ENCODE assay signal across 24 mouse cellular contexts in the genomic region with DNA sequence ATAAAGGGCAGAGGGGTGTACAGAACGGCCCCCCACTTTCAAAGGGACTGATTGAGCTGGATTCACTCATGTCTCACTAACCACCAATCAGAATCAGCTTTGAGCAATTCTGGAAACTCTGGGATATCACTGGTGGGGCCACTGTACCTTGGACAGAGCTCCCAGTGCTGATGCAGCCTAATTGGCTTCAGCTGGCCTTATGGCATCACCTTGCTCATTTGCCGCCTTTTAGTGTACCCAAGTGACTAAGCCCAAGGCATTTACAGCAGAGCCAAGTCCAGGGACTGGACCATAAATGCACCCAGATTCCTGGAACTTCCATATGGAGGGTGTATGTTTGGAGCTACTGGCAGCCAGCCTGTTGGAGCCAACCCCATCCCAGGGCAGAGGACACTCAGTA. TPM values are rescaled to one million over a fixed set of nuclear protein-coding genes. Genes with fewer than 3 reads are reported as not detected.
A peak's percentile ranks its signal among the peaks of the same experiment; 100 is the strongest.
DNase-seq lines count a peak whose midpoint lies in the region; ATAC-seq and TF ChIP-seq lines count a peak whose summit lies in the region.
"Had no signal": no experiment of that assay in that cellular context is flagged by ENCODE, and none has a peak within 500 bp of the region (broad histone marks: within the 10 kb centered on the region; RNA-seq: fewer than 3 reads in every experiment).

No protein-coding gene starts in this region.

- no peak for TF ChIP-seq CTCF in intestine, postnatal 0 days (IDR thresholded peaks at IDR 0.05; ENCODE audit: low read depth)

- no peaks in the 10 kb centered on the region for H3K27me3 ChIP-seq in intestine, postnatal 0 days (replicated peaks; ENCODE audit: control insufficient read depth, insufficient read depth, low read length)
- no peaks in the 10 kb centered on the region for H3K27me3 ChIP-seq in midbrain, embryonic 10.5 days (ENCODE audit: low read depth, poor library complexity, severe bottlenecking)

- no peaks in the 10 kb centered on the region for H3K4me1 ChIP-seq in intestine, postnatal 0 days (replicated peaks; ENCODE audit: control insufficient read depth, insufficient read depth, low read length)
- H3K4me1 ChIP-seq in midbrain, embryonic 10.5 days, result no peaks in the 10 kb centered on the region
- H3K4me1 ChIP-seq: forebrain, embryonic 13.5 days; heart, embryonic 12.5 days; hindbrain, embryonic 10.5 days; kidney, embryonic 15.5 days had no signal

- no peak overlapping the region for H3K4me3 ChIP-seq in intestine, postnatal 0 days (ENCODE audit: low read depth, low read length)
- H3K4me3 ChIP-seq in midbrain, embryonic 10.5 days, result no peak overlapping the region
- H3K4me3 ChIP-seq: forebrain, embryonic 13.5 days; heart, embryonic 12.5 days; hindbrain, embryonic 10.5 days; kidney, embryonic 15.5 days had no signal

- peak; percentile 93 for ATAC-seq in intestine, postnatal 0 days
- ATAC-seq: activated CD4-positive, CD25-positive, alpha-beta regulatory T cell, adult 4 months; forebrain, embryonic 13.5 days; forebrain, postnatal 0 days; inflammation-experienced regulatory T-cells, adult 6 months had no signal

- 26% methylated on average over 2 of the region's 2 CpGs for WGBS in intestine, postnatal 0 days
- WGBS in midbrain, embryonic 10.5 days, result 45% methylated on average over 2 of the region's 2 CpGs

- peak overlapping the region; percentile 41; the same call in 1 of the 2 replicates for H3K27ac ChIP-seq in intestine, postnatal 0 days (ENCODE audit: low read depth, low read length)
- H3K27ac ChIP-seq in midbrain, embryonic 10.5 days (replicated peaks), result no peak overlapping the region
- H3K27ac ChIP-seq: forebrain, embryonic 13.5 days; hindbrain, embryonic 10.5 days; hindbrain, embryonic 14.5 days; kidney, embryonic 15.5 days had no signal

- DNase-seq in 3T3-L1 (ENCODE audit: low read depth, low spot score), result peak; percentile 6
- peak; percentile 16 for DNase-seq in NIH3T3 (ENCODE audit: low read depth)
- peak; percentile 25 for DNase-seq in forelimb bud, embryonic 11.5 days (ENCODE audit: low read depth, low spot score)
- no peak for DNase-seq in c-Kit-positive CD71-positive TER-119-positive erythroid progenitor cells, embryonic 14.5 days (ENCODE audit: low spot score)
- DNase-seq in midbrain, embryonic 10.5 days (ENCODE audit: low spot score), result no peak
- DNase-seq in frontal cortex, postnatal 25 days (ENCODE audit: low spot score in 2 of 2), result no peak
- DNase-seq: adrenal gland, adult 8-10 months; adrenal gland, postnatal 36 days; cerebellum, adult 18-20 months; cerebellum, postnatal 10 days; forebrain, postnatal 0 days; gastrocnemius, postnatal 14 days; kidney, adult 2 months had no signal

- H3K9me3 ChIP-seq in intestine, postnatal 0 days (ENCODE audit: control insufficient read depth), result no peaks in the 10 kb centered on the region
- no peaks in the 10 kb centered on the region for H3K9me3 ChIP-seq in midbrain, embryonic 10.5 days (replicated peaks)
- H3K9me3 ChIP-seq: forebrain, embryonic 13.5 days; G1E; heart, embryonic 12.5 days; hindbrain, embryonic 10.5 days; kidney, embryonic 15.5 days had no signal

- no peak overlapping the region for H3K4me2 ChIP-seq in intestine, postnatal 0 days (replicated peaks; ENCODE audit: low read depth)
- H3K4me2 ChIP-seq: forebrain, embryonic 13.5 days; heart, embryonic 12.5 days; hindbrain, embryonic 14.5 days; kidney, embryonic 15.5 days had no signal

- H3K9ac ChIP-seq in intestine, postnatal 0 days (ENCODE audit: low read depth, low read length), result no peak overlapping the region
- H3K9ac ChIP-seq: forebrain, embryonic 13.5 days; forebrain, postnatal 0 days; heart, embryonic 12.5 days; hindbrain, embryonic 14.5 days; kidney, embryonic 15.5 days had no signal

- no peaks in the 10 kb centered on the region for H3K36me3 ChIP-seq in intestine, postnatal 0 days (ENCODE audit: control insufficient read depth, insufficient read depth)
- H3K36me3 ChIP-seq in midbrain, embryonic 10.5 days, result no peaks in the 10 kb centered on the region
- H3K36me3 ChIP-seq: G1E; heart, embryonic 12.5 days; hindbrain, embryonic 10.5 days; kidney, embryonic 15.5 days had no signal

RNA-seq across cellular contexts. Expression of a gene that starts 18.9 kb away (rescaled TPM):
- polyA plus RNA-seq in intestine, postnatal 0 days (2015; fragmentation: Nextera tagmentation; extraction: Ambion mirVana), result 0.04 and 0.20 TPM in 2 replicates
- not detected in 2 replicates for polyA plus RNA-seq in midbrain, embryonic 10.5 days (2016; fragmentation: Nextera tagmentation; extraction: Ambion mirVana)
- polyA plus RNA-seq: activated CD4-positive, CD25-positive, alpha-beta regulatory T cell, adult 4 months; embryonic facial prominence, embryonic 14.5 days; forebrain, embryonic 13.5 days; forebrain, postnatal 0 days; G1E; heart, embryonic 12.5 days; heart, embryonic 16.5 days; hindbrain, embryonic 10.5 days; hindbrain, embryonic 14.5 days; inflammation-experienced regulatory T-cells, adult 6 months had no signal

RNA-seq across cellular contexts. Expression of a gene that starts 32.2 kb away (rescaled TPM):
- 2.4 and 3.0 TPM in 2 replicates for polyA plus RNA-seq in intestine, postnatal 0 days (2015; fragmentation: Nextera tagmentation; extraction: Ambion mirVana)
- 5.0 and 5.7 TPM in 2 replicates for polyA plus RNA-seq in midbrain, embryonic 10.5 days (2016; fragmentation: Nextera tagmentation; extraction: Ambion mirVana)
- polyA plus RNA-seq: G1E had no signal

RNA-seq across cellular contexts. Expression of a gene that starts 45.7 kb away (rescaled TPM):
- polyA plus RNA-seq in intestine, postnatal 0 days (2015; fragmentation: Nextera tagmentation; extraction: Ambion mirVana), result 110 and 119 TPM in 2 replicates
- polyA plus RNA-seq in midbrain, embryonic 10.5 days (2016; fragmentation: Nextera tagmentation; extraction: Ambion mirVana), result 0.10 and 0.15 TPM in 2 replicates
- polyA plus RNA-seq: G1E; heart, embryonic 12.5 days; inflammation-experienced regulatory T-cells, adult 6 months had no signal

RNA-seq across cellular contexts. Expression of a gene that starts 55.1 kb away (rescaled TPM):
- polyA plus RNA-seq in intestine, postnatal 0 days (2015; fragmentation: Nextera tagmentation; extraction: Ambion mirVana), result 127 and 132 TPM in 2 replicates
- polyA plus RNA-seq in midbrain, embryonic 10.5 days (2016; fragmentation: Nextera tagmentation; extraction: Ambion mirVana), result 98.2 and 102 TPM in 2 replicates

Comparison
In these comparisons a context has a peak if more than half of its experiments do, and no peak if none do; other contexts are left out.
1. DNase-seq: peak in 3T3-L1 (single experiment), NIH3T3 (single experiment) and forelimb bud, embryonic 11.5 days (single experiment); none in c-Kit-positive CD71-positive TER-119-positive erythroid progenitor cells, embryonic 14.5 days (single experiment), midbrain, embryonic 10.5 days (single experiment) and frontal cortex, postnatal 25 days (0 of 2).
2. RNA of a gene that starts 45.7 kb away (polyA plus RNA-seq): 110 to 119 TPM in intestine, postnatal 0 days; 0.10 to 0.15 TPM in midbrain, embryonic 10.5 days; every median in the first group is over 10 times any median in the second.